Mouse (Mus musculus) bone marrow, adult 2 months (tissue): ENCODE data around the gene Myl10.

Source experiments
- CTCF ChIP-seq: fragments of 200-500 bp; IDR thresholded peaks from 2 replicates; pipeline ENCODE4 v1.5.1; 2011; ENCODE audit warnings: low read length, control low read depth; ENCODE audit not compliant: control insufficient read depth, insufficient read depth
- POLR2A ChIP-seq: fragments of 200-500 bp; IDR thresholded peaks from 2 replicates; pipeline ENCODE4 v1.6.1; 2011; ENCODE audit warnings: low read depth, mild to moderate bottlenecking, control low read depth, low read length, borderline replicate concordance; ENCODE audit not compliant: control insufficient read depth

GRCm38 (mm10) chr5:136656830-136657395, 36.0 kb upstream of the Myl10 start:
- TF ChIP-seq CTCF (peak; percentile 53; the same call in 1 of the 2 replicates), POLR2A (no peak)
